Mouse (Mus musculus): ENCODE results near the gene Auts2. TPM values are rescaled to one million over a fixed set of nuclear protein-coding genes. Genes with fewer than 3 reads are reported as not detected.

Gene Auts2
- polyA plus RNA-seq, 1 experiment from 2014 or later = 82.5 TPM

- H3K4me3 ChIP-seq (ENCODE audit: low read depth, low read length) = no peak overlapping the region
- H3K27ac ChIP-seq (ENCODE audit: low read depth, low read length) = no peak overlapping the region
- peaks cover 15% of the 10 kb centered on the region; the same call in 1 of the 2 replicates for H3K4me1 ChIP-seq (ENCODE audit: control insufficient read depth, insufficient read depth, low read length)
- H3K9me3 ChIP-seq (ENCODE audit: control insufficient read depth, low read length) = no peaks in the 10 kb centered on the region
- no peaks in the 10 kb centered on the region for H3K36me3 ChIP-seq (ENCODE audit: control insufficient read depth, insufficient read depth, low read length)
- WGBS = 58% methylated on average over 1 of the region's 1 CpGs
- no peak overlapping the region for H3K4me2 ChIP-seq (ENCODE audit: low read depth, low read length)
- no peaks in the 10 kb centered on the region for H3K27me3 ChIP-seq (ENCODE audit: control insufficient read depth, insufficient read depth, low read length)
- no peak for ATAC-seq (ENCODE audit: low read depth)
- H3K9ac ChIP-seq (replicated peaks; ENCODE audit: low read depth, low read length) = no peak overlapping the region
These were observed 314.1 kb downstream of the Auts2 start for GRCm38 (mm10) chr5:132229023-132229422.

- no peaks in the 10 kb centered on the region for H3K27me3 ChIP-seq (ENCODE audit: control insufficient read depth, insufficient read depth, low read length)
- H3K4me1 ChIP-seq (ENCODE audit: control insufficient read depth, insufficient read depth, low read length) = no peaks in the 10 kb centered on the region
- H3K9ac ChIP-seq (replicated peaks; ENCODE audit: low read depth, low read length) = no peak overlapping the region
- H3K9me3 ChIP-seq (ENCODE audit: control insufficient read depth, low read length) = no peaks in the 10 kb centered on the region
- no peak overlapping the region for H3K27ac ChIP-seq (ENCODE audit: low read depth, low read length)
- H3K36me3 ChIP-seq (ENCODE audit: control insufficient read depth, insufficient read depth, low read length) = no peaks in the 10 kb centered on the region
- no peak overlapping the region for H3K4me2 ChIP-seq (ENCODE audit: low read depth, low read length)
- WGBS = 90% methylated on average over 12 of the region's 12 CpGs
- ATAC-seq (ENCODE audit: low read depth) = no peak
- no peak overlapping the region for H3K4me3 ChIP-seq (ENCODE audit: low read depth, low read length)
These were observed 322.7 kb downstream of the Auts2 start for GRCm38 (mm10) chr5:132220376-132220930.

- 98% methylated on average over 2 of the region's 2 CpGs for WGBS
These were observed 327.0 kb downstream of the Auts2 start for GRCm38 (mm10) chr5:132216143-132216542.

GRCm38 (mm10) chr5:132212446-132212845 lies 330.7 kb downstream of the Auts2 start:
- Histone ChIP-seq H3K4me1 (ENCODE audit: control insufficient read depth, insufficient read depth, low read length) (no peaks in the 10 kb centered on the region), H3K9me3 (ENCODE audit: control insufficient read depth, low read length) (no peaks in the 10 kb centered on the region), H3K4me3 (ENCODE audit: low read depth, low read length) (no peak overlapping the region), H3K36me3 (ENCODE audit: control insufficient read depth, insufficient read depth, low read length) (no peaks in the 10 kb centered on the region), H3K27ac (ENCODE audit: low read depth, low read length) (no peak overlapping the region), H3K4me2 (ENCODE audit: low read depth, low read length) (no peak overlapping the region), H3K9ac (replicated peaks; ENCODE audit: low read depth, low read length) (no peak overlapping the region), H3K27me3 (ENCODE audit: control insufficient read depth, insufficient read depth, low read length) (no peaks in the 10 kb centered on the region)
- 35% methylated on average over 2 of the region's 2 CpGs for WGBS
- ATAC-seq (ENCODE audit: low read depth) = no peak

More at GRCm38 (mm10) chr5:132216143-132216542, 327.0 kb downstream of the Auts2 start:
- Histone ChIP-seq H3K36me3 (ENCODE audit: control insufficient read depth, insufficient read depth, low read length) (no peaks in the 10 kb centered on the region), H3K9me3 (ENCODE audit: control insufficient read depth, low read length) (no peaks in the 10 kb centered on the region), H3K4me3 (ENCODE audit: low read depth, low read length) (no peak overlapping the region), H3K4me1 (ENCODE audit: control insufficient read depth, insufficient read depth, low read length) (no peaks in the 10 kb centered on the region), H3K27ac (ENCODE audit: low read depth, low read length) (no peak overlapping the region), H3K4me2 (ENCODE audit: low read depth, low read length) (no peak overlapping the region), H3K9ac (replicated peaks; ENCODE audit: low read depth, low read length) (no peak overlapping the region), H3K27me3 (ENCODE audit: control insufficient read depth, insufficient read depth, low read length) (no peaks in the 10 kb centered on the region)
- ATAC-seq (ENCODE audit: low read depth) = no peak

GRCm38 (mm10) chr5:132209694-132210093 lies 333.4 kb downstream of the Auts2 start:
- no peak overlapping the region for H3K4me3 ChIP-seq (ENCODE audit: low read depth, low read length)
- no peaks in the 10 kb centered on the region for H3K4me1 ChIP-seq (ENCODE audit: control insufficient read depth, insufficient read depth, low read length)
- no peak overlapping the region for H3K4me2 ChIP-seq (ENCODE audit: low read depth, low read length)
- H3K27ac ChIP-seq (ENCODE audit: low read depth, low read length) = no peak overlapping the region
- H3K36me3 ChIP-seq (ENCODE audit: control insufficient read depth, insufficient read depth, low read length) = no peaks in the 10 kb centered on the region
- ATAC-seq (ENCODE audit: low read depth) = no peak
- no peak overlapping the region for H3K9ac ChIP-seq (replicated peaks; ENCODE audit: low read depth, low read length)
- H3K9me3 ChIP-seq (ENCODE audit: control insufficient read depth, low read length) = no peaks in the 10 kb centered on the region
- no peaks in the 10 kb centered on the region for H3K27me3 ChIP-seq (ENCODE audit: control insufficient read depth, insufficient read depth, low read length)

GRCm38 (mm10) chr5:132206220-132206619 lies 336.9 kb downstream of the Auts2 start:
- Histone ChIP-seq H3K4me3 (ENCODE audit: low read depth, low read length) (no peak overlapping the region), H3K27me3 (ENCODE audit: control insufficient read depth, insufficient read depth, low read length) (no peaks in the 10 kb centered on the region), H3K27ac (ENCODE audit: low read depth, low read length) (no peak overlapping the region), H3K9ac (replicated peaks; ENCODE audit: low read depth, low read length) (no peak overlapping the region), H3K4me1 (ENCODE audit: control insufficient read depth, insufficient read depth, low read length) (peaks cover 19% of the 10 kb centered on the region), H3K9me3 (ENCODE audit: control insufficient read depth, low read length) (no peaks in the 10 kb centered on the region), H3K4me2 (ENCODE audit: low read depth, low read length) (no peak overlapping the region), H3K36me3 (ENCODE audit: control insufficient read depth, insufficient read depth, low read length) (no peaks in the 10 kb centered on the region)
- no peak for ATAC-seq (ENCODE audit: low read depth)
- WGBS = 94% methylated on average over 1 of the region's 1 CpGs

- no peak overlapping the region for H3K27ac ChIP-seq (ENCODE audit: low read depth, low read length)
- no peaks in the 10 kb centered on the region for H3K27me3 ChIP-seq (ENCODE audit: control insufficient read depth, insufficient read depth, low read length)
- no peaks in the 10 kb centered on the region for H3K9me3 ChIP-seq (ENCODE audit: control insufficient read depth, low read length)
- H3K4me1 ChIP-seq (ENCODE audit: control insufficient read depth, insufficient read depth, low read length) = peaks cover 28% of the 10 kb centered on the region
- no peak for ATAC-seq (ENCODE audit: low read depth)
- H3K4me2 ChIP-seq (ENCODE audit: low read depth, low read length) = no peak overlapping the region
- no peaks in the 10 kb centered on the region for H3K36me3 ChIP-seq (ENCODE audit: control insufficient read depth, insufficient read depth, low read length)
- H3K9ac ChIP-seq (replicated peaks; ENCODE audit: low read depth, low read length) = no peak overlapping the region
- WGBS = 45% methylated on average over 11 of the region's 11 CpGs
- no peak overlapping the region for H3K4me3 ChIP-seq (ENCODE audit: low read depth, low read length)
These were observed 339.3 kb downstream of the Auts2 start for GRCm38 (mm10) chr5:132203846-132204245.

- Histone ChIP-seq H3K9ac (replicated peaks; ENCODE audit: low read depth, low read length) (no peak overlapping the region), H3K27ac (ENCODE audit: low read depth, low read length) (peak overlapping the region; percentile 22; the same call in 1 of the 2 replicates)
- WGBS = 41% methylated on average over 4 of the region's 4 CpGs
These were observed 342.0 kb downstream of the Auts2 start for GRCm38 (mm10) chr5:132201077-132201645.

GRCm38 (mm10) chr5:132200595-132200994 lies 342.5 kb downstream of the Auts2 start:
- no peaks in the 10 kb centered on the region for H3K36me3 ChIP-seq (ENCODE audit: control insufficient read depth, insufficient read depth, low read length)
- peaks cover 28% of the 10 kb centered on the region for H3K4me1 ChIP-seq (ENCODE audit: control insufficient read depth, insufficient read depth, low read length)
- H3K4me3 ChIP-seq (ENCODE audit: low read depth, low read length) = no peak overlapping the region
- H3K27ac ChIP-seq (ENCODE audit: low read depth, low read length) = no peak overlapping the region
- H3K4me2 ChIP-seq (ENCODE audit: low read depth, low read length) = no peak overlapping the region
- no peaks in the 10 kb centered on the region for H3K27me3 ChIP-seq (ENCODE audit: control insufficient read depth, insufficient read depth, low read length)
- 45% methylated on average over 4 of the region's 4 CpGs for WGBS
- no peaks in the 10 kb centered on the region for H3K9me3 ChIP-seq (ENCODE audit: control insufficient read depth, low read length)
- H3K9ac ChIP-seq (replicated peaks; ENCODE audit: low read depth, low read length) = no peak overlapping the region
- ATAC-seq (ENCODE audit: low read depth) = no peak

More at GRCm38 (mm10) chr5:132201077-132201645, 342.0 kb downstream of the Auts2 start:
- Histone ChIP-seq H3K4me1 (ENCODE audit: control insufficient read depth, insufficient read depth, low read length) (peaks cover 28% of the 10 kb centered on the region), H3K4me2 (ENCODE audit: low read depth, low read length) (no peak overlapping the region), H3K27me3 (ENCODE audit: control insufficient read depth, insufficient read depth, low read length) (no peaks in the 10 kb centered on the region), H3K36me3 (ENCODE audit: control insufficient read depth, insufficient read depth, low read length) (no peaks in the 10 kb centered on the region), H3K4me3 (ENCODE audit: low read depth, low read length) (no peak overlapping the region), H3K9me3 (ENCODE audit: control insufficient read depth, low read length) (no peaks in the 10 kb centered on the region)
- no peak for ATAC-seq (ENCODE audit: low read depth)

Data from neural tube, embryonic 14.5 days (tissue).